Mouse (Mus musculus) bone marrow, adult 2 months (tissue): Measurements from ENCODE around the gene Zfp853. TPM values are rescaled to one million over a fixed set of nuclear protein-coding genes. Genes with fewer than 3 reads are reported as not detected.

Experiments
- H3K27ac ChIP-seq: fragments of 200-500 bp; 2 replicates; pipeline ENCODE4 v1.5.1; 2012; ENCODE audit warnings: low read depth, mild to moderate bottlenecking, control low read depth, inconsistent platforms, low read length; ENCODE audit not compliant: control insufficient read depth, poor library complexity, insufficient read depth
- H3K4me1 ChIP-seq: fragments of 200-500 bp; 2 replicates; pipeline ENCODE4 v1.6.1; 2011; ENCODE audit warnings: low read length; ENCODE audit not compliant: control insufficient read depth, insufficient read depth
- H3K4me3 ChIP-seq: fragments of 200-500 bp; replicated peaks from 2 replicates; pipeline ENCODE3; 2011; ENCODE audit warnings: mild to moderate bottlenecking, low read depth, low read length, control low read depth; ENCODE audit not compliant: control insufficient read depth
- CTCF ChIP-seq: fragments of 200-500 bp; IDR thresholded peaks from 2 replicates; pipeline ENCODE4 v1.5.1; 2011; ENCODE audit warnings: low read length, control low read depth; ENCODE audit not compliant: control insufficient read depth, insufficient read depth
- POLR2A ChIP-seq: fragments of 200-500 bp; IDR thresholded peaks from 2 replicates; pipeline ENCODE4 v1.6.1; 2011; ENCODE audit warnings: low read depth, mild to moderate bottlenecking, control low read depth, low read length, borderline replicate concordance; ENCODE audit not compliant: control insufficient read depth
- WGBS: fragments of 180-500 bp; shearing (Covaris S2); methylation state at CpG from one replicate; pipeline ENCODE4 v1.1.7; 2018; 5-methylcytosine and 5-hydroxymethylcytosine counted together
- polyA plus RNA-seq: library from polyadenylated mRNA; stranded (reverse); fragments of >200 nt; gene quantifications from 2 replicates; pipeline ENCODE4 v1.2.4, GENCODE M21; 2011; ENCODE audit warnings: low replicate concordance; ENCODE audit not compliant: missing spikeins, insufficient read depth, insufficient read length

Zfp853 gene
- polyA plus RNA-seq, 1 experiment, result not detected

GRCm38 (mm10) chr5:143316605-143317287, 23.3 kb upstream of the Zfp853 start:
- WGBS, result 81% methylated on average over 5 of the region's 5 CpGs
- TF ChIP-seq CTCF (no peak), POLR2A (no peak)
- Histone ChIP-seq H3K4me1 (peaks cover 2% of the 10 kb centered on the region), H3K27ac (no peak overlapping the region), H3K4me3 (no peak overlapping the region)

GRCm38 (mm10) chr5:143315514-143315888, 22.1 kb upstream of the Zfp853 start:
- TF ChIP-seq POLR2A (no peak), CTCF (no peak)
- 25% methylated on average over 8 of the region's 8 CpGs for WGBS
- H3K4me1 ChIP-seq, result no peaks in the 10 kb centered on the region; the same call in none of the 2 replicates
- no peak overlapping the region for H3K4me3 ChIP-seq
- no peak overlapping the region for H3K27ac ChIP-seq

GRCm38 (mm10) chr5:143314730-143315513, 21.5 kb upstream of the Zfp853 start, which contains the start of gene E130309D02Rik:
E130309D02Rik (minus strand) TSS chr5:143315360.
- TF ChIP-seq POLR2A (peak; percentile 69; the same call in 1 of the 2 replicates), CTCF (peak; percentile 73)
- peak within 1 kb of the TSS; percentile 94 for H3K27ac ChIP-seq
- H3K4me3 ChIP-seq, result peak within 1 kb of the TSS; percentile 99
- H3K4me1 ChIP-seq, result no peaks in the 10 kb centered on the region; the same call in none of the 2 replicates
- under 1% methylated on average over 100 of the region's 101 CpGs for WGBS

GRCm38 (mm10) chr5:143314183-143314729, 20.8 kb upstream of the Zfp853 start:
- Histone ChIP-seq H3K4me1 (no peaks in the 10 kb centered on the region; the same call in none of the 2 replicates), H3K4me3 (peak overlapping the region; percentile 99), H3K27ac (peak overlapping the region; percentile 94)
- WGBS, result 18% methylated on average over 16 of the region's 16 CpGs
- no peak for TF ChIP-seq CTCF
- no peak for TF ChIP-seq POLR2A

GRCm38 (mm10) chr5:143311886-143312285, 18.5 kb upstream of the Zfp853 start:
- 45% methylated on average over 8 of the region's 8 CpGs for WGBS
- TF ChIP-seq CTCF, result peak; percentile 86
- no peak; the same call in 1 of the 2 replicates for TF ChIP-seq POLR2A
- Histone ChIP-seq H3K4me1 (no peaks in the 10 kb centered on the region; the same call in none of the 2 replicates), H3K4me3 (no peak overlapping the region), H3K27ac (no peak overlapping the region)

- Histone ChIP-seq H3K4me1 (no peaks in the 10 kb centered on the region; the same call in none of the 2 replicates), H3K4me3 (no peak overlapping the region), H3K27ac (no peak overlapping the region)
- no peak for TF ChIP-seq POLR2A
- TF ChIP-seq CTCF, result no peak
- 96% methylated on average over 7 of the region's 7 CpGs for WGBS
These were observed 16.5 kb upstream of the Zfp853 start for GRCm38 (mm10) chr5:143309916-143310315.

- no peaks in the 10 kb centered on the region; the same call in none of the 2 replicates for H3K4me1 ChIP-seq
- H3K27ac ChIP-seq, result no peak overlapping the region
- no peak for TF ChIP-seq POLR2A
- no peak for TF ChIP-seq CTCF
- WGBS, result 88% methylated on average over 5 of the region's 5 CpGs
- no peak overlapping the region for H3K4me3 ChIP-seq
These were observed 15.4 kb upstream of the Zfp853 start for GRCm38 (mm10) chr5:143308825-143309224.

- H3K4me1 ChIP-seq, result no peaks in the 10 kb centered on the region
- 82% methylated on average over 7 of the region's 7 CpGs for WGBS
- no peak overlapping the region for H3K27ac ChIP-seq
- no peak for TF ChIP-seq CTCF
- TF ChIP-seq POLR2A, result no peak
- no peak overlapping the region for H3K4me3 ChIP-seq
These were observed 10.8 kb upstream of the Zfp853 start for GRCm38 (mm10) chr5:143304251-143304650.
